Comparison of ENCODE assay signal across 8 mouse cellular contexts in the genomic region with DNA sequence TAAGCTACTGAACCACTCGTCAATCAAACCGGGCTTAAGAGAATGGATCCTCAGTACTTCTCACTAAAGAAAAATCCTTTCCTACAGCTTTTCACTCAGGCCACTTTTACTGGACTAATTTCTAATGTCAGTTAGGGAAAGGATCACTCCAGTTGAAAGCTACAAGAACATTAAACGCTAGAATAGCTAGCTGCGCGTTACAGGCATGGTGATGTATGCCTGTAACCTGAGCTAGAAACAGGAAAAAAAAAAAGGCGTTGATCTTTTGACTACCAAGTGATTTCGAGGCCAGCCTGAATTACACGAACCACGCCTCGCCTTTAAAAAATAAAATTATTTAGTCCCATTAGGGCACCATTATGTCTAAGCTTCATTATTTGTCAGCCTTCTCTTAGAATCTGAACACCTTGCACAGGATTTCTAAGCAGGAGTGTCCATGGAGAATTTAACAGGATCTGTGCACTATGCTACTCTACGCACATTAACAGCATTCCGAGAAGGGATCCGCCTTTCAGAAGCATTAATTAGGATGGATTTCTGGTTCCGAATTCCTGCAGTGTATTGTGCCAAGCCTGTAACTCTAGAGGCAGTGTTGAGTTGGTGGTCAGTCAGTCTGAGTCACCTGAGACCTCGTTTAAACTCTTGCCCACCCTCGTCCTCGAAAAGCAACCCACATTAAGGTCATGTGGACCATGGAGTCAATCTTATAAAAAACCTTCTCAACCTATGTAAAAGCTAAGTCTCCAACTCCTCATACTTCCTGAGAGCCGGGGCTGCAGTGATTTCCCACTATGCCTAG. TPM values are rescaled to one million over a fixed set of nuclear protein-coding genes. Genes with fewer than 3 reads are reported as not detected.
A peak's percentile ranks its signal among the peaks of the same experiment; 100 is the strongest.
DNase-seq lines count a peak whose midpoint lies in the region; ATAC-seq and TF ChIP-seq lines count a peak whose summit lies in the region.

No protein-coding gene starts in this region.

- peak overlapping the region; percentile 95 for H3K27ac ChIP-seq in lung, embryonic 15.5 days
- H3K27ac ChIP-seq in embryonic facial prominence, embryonic 12.5 days = peak overlapping the region; percentile 86
- peak overlapping the region; percentile 97 for H3K27ac ChIP-seq in midbrain, postnatal 0 days (ENCODE audit: low read depth, low read length)

- H3K4me3 ChIP-seq in lung, embryonic 15.5 days = peak overlapping the region; percentile 56
- peak overlapping the region; percentile 53 for H3K4me3 ChIP-seq in embryonic facial prominence, embryonic 12.5 days
- H3K4me3 ChIP-seq in midbrain, postnatal 0 days (ENCODE audit: low read depth, low read length) = peak overlapping the region; percentile 58

- H3K36me3 ChIP-seq in lung, embryonic 15.5 days = peaks cover 9% of the 10 kb centered on the region
- H3K36me3 ChIP-seq in embryonic facial prominence, embryonic 12.5 days = peaks cover 6% of the 10 kb centered on the region; the same call in 1 of the 2 replicates
- H3K36me3 ChIP-seq in midbrain, postnatal 0 days (ENCODE audit: insufficient read depth, low read length) = 0 out of 2 replicates have a peak, but pooled peaks cover 2% of the 10 kb centered on the region

- TF ChIP-seq CTCF in midbrain, postnatal 0 days (IDR thresholded peaks at IDR 0.05) = peak; percentile 60

- DNase-seq in lung, postnatal 25 days (ENCODE audit: low spot score) = no peak
- peak; percentile 50 for DNase-seq in induced T-regulatory cell, adult 2 months (ENCODE audit: low read depth)
- peak; percentile 58 for DNase-seq in midbrain, postnatal 0 days (ENCODE audit: low spot score)
- no peak for DNase-seq in spleen, postnatal 14 days (ENCODE audit: low spot score in 2 of 2)
- DNase-seq in natural killer cell, adult 2 months (ENCODE audit: low spot score in 2 of 2) = no peak
- no peak for DNase-seq in adrenal gland, postnatal 36 days

- WGBS in lung, embryonic 15.5 days = 3% methylated on average over 18 of the region's 18 CpGs
- WGBS in embryonic facial prominence, embryonic 12.5 days = 3% methylated on average over 18 of the region's 18 CpGs
- WGBS in midbrain, postnatal 0 days = 2% methylated on average over 18 of the region's 18 CpGs

- H3K9me3 ChIP-seq in lung, embryonic 15.5 days = no peaks in the 10 kb centered on the region
- H3K9me3 ChIP-seq in embryonic facial prominence, embryonic 12.5 days = no peaks in the 10 kb centered on the region
- H3K9me3 ChIP-seq in midbrain, postnatal 0 days (ENCODE audit: low read length) = no peaks in the 10 kb centered on the region

- H3K4me1 ChIP-seq in lung, embryonic 15.5 days = peaks cover 49% of the 10 kb centered on the region
- peaks cover 36% of the 10 kb centered on the region for H3K4me1 ChIP-seq in embryonic facial prominence, embryonic 12.5 days
- peaks cover 4% of the 10 kb centered on the region; the same call in 1 of the 2 replicates for H3K4me1 ChIP-seq in midbrain, postnatal 0 days (ENCODE audit: insufficient read depth, low read length)

- no peak for ATAC-seq in lung, embryonic 15.5 days (ENCODE audit: borderline replicate concordance, extremely low read depth, low FRiP score, low TSS enrichment)
- ATAC-seq in embryonic facial prominence, embryonic 12.5 days (ENCODE audit: insufficient number of reproducible peaks, insufficient read depth, low FRiP score, low TSS enrichment) = no peak
- peak; percentile 20; the same call in 1 of the 2 replicates for ATAC-seq in midbrain, postnatal 0 days (ENCODE audit: low FRiP score)

- no peaks in the 10 kb centered on the region for H3K27me3 ChIP-seq in lung, embryonic 15.5 days
- H3K27me3 ChIP-seq in embryonic facial prominence, embryonic 12.5 days = no peaks in the 10 kb centered on the region
- no peaks in the 10 kb centered on the region for H3K27me3 ChIP-seq in midbrain, postnatal 0 days (ENCODE audit: insufficient read depth, low read length)

- H3K4me2 ChIP-seq in lung, embryonic 15.5 days = peak overlapping the region; percentile 76
- peak overlapping the region; percentile 84 for H3K4me2 ChIP-seq in embryonic facial prominence, embryonic 12.5 days (replicated peaks)
- peak overlapping the region; percentile 62 for H3K4me2 ChIP-seq in midbrain, postnatal 0 days (ENCODE audit: low read depth, low read length, poor library complexity, severe bottlenecking)

- peak overlapping the region; percentile 58 for H3K9ac ChIP-seq in lung, embryonic 15.5 days
- H3K9ac ChIP-seq in embryonic facial prominence, embryonic 12.5 days = peak overlapping the region; percentile 50
- peak overlapping the region; percentile 80 for H3K9ac ChIP-seq in midbrain, postnatal 0 days (replicated peaks; ENCODE audit: low read length, poor library complexity, severe bottlenecking)

RNA-seq across cellular contexts. Expression of a gene that starts 15.2 kb away (rescaled TPM):
- 94.8 and 99.4 TPM in 2 replicates for polyA plus RNA-seq in lung, embryonic 15.5 days (2015; fragmentation: Nextera tagmentation; extraction: Ambion mirVana)
- 118 and 120 TPM in 2 replicates for polyA plus RNA-seq in embryonic facial prominence, embryonic 12.5 days (2016; fragmentation: Nextera tagmentation; extraction: Ambion mirVana)
- 49.3 and 66.4 TPM in 2 replicates for total RNA-seq in midbrain, postnatal 0 days (2014; rRNA removed)
- 132 and 144 TPM in 2 replicates for polyA plus RNA-seq in midbrain, postnatal 0 days (2015; fragmentation: Nextera tagmentation; extraction: Ambion mirVana)
- 10 to 100 TPM; 63.5 to 68.5 TPM for total RNA-seq in adrenal gland, postnatal 36 days (2021)

Comparison
In these comparisons a context has a peak if more than half of its experiments do, and no peak if none do; other contexts are left out.
1. DNase-seq: peak in induced T-regulatory cell, adult 2 months (single experiment) and midbrain, postnatal 0 days (single experiment); none in lung, postnatal 25 days (single experiment), spleen, postnatal 14 days (0 of 2), natural killer cell, adult 2 months (0 of 2) and adrenal gland, postnatal 36 days (0 of 2).
2. Peak in every context shown above with its lines, with median percentiles within 50 percentile points of each other: H3K27ac ChIP-seq, H3K4me2 ChIP-seq, H3K4me3 ChIP-seq and H3K9ac ChIP-seq.